Mouse (Mus musculus) megakaryocyte, embryonic 14.5 days (primary cell): ENCODE data around the gene D16Ertd472e.

Source experiments
- FLI1 ChIP-seq: IDR thresholded peaks from 2 replicates; pipeline ENCODE4 v1.6.1; 2012; ENCODE audit warnings: low read length, inconsistent platforms, mixed read lengths
- GATA1 ChIP-seq: IDR thresholded peaks from 3 replicates; pipeline ENCODE4 v1.6.1; 2012; ENCODE audit warnings: mixed read lengths, low read length, inconsistent platforms, borderline replicate concordance

DNA sequence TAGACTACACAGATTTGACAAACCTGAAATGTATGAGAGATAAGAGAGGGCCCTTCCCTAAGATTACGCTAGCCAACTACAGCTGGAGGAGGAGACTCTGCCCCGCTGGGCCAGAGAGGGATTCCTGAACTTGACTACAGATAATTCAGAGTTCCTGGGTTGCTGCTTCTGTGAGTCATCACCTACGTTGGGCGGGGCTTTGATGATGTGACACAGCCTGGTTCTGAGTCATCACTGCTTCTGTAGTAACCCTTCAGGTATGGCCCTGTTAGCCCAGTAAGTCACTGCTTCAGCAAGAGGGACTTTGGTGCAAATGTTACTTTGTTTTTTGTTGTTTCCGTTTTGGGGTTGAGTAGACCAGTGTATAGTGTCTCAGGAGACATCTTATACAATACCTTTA lies 42.9 kb upstream of the D16Ertd472e start:
- TF ChIP-seq GATA1 (no peak), FLI1 (no peak)
